Mouse (Mus musculus) right cerebral cortex, postnatal 25 days (tissue): ENCODE data around the gene Ptprs.

Source experiments
- DNase-seq: peaks from one replicate; pipeline ENCODE4 v3.0.0; 2022

The Ptprs gene

GRCm38 (mm10) chr17:56373136-56374034 lies 102.9 kb downstream of the Ptprs start:
- no peak for DNase-seq

- DNase-seq = no peak
Observed at GRCm38 (mm10) chr17:56372109-56372508, 104.2 kb downstream of the Ptprs start.

GRCm38 (mm10) chr17:56371029-56371660 lies 105.1 kb downstream of the Ptprs start:
- DNase-seq = peak; percentile 81

- no peak for DNase-seq
Observed at GRCm38 (mm10) chr17:56370090-56370489, 106.2 kb downstream of the Ptprs start.

- no peak for DNase-seq
Observed at GRCm38 (mm10) chr17:56368291-56368790, 107.9 kb downstream of the Ptprs start.

GRCm38 (mm10) chr17:56365791-56366673 lies 110.3 kb downstream of the Ptprs start:
- DNase-seq = no peak
